Mouse (Mus musculus) cerebellum, adult 2 months (tissue): ENCODE measurements around the gene 4930432K21Rik.

Experiments
- CTCF ChIP-seq: fragments of 200-500 bp; IDR thresholded peaks from 2 replicates; pipeline ENCODE4 v1.5.1; 2011; ENCODE audit warnings: low read depth, mild to moderate bottlenecking, control low read depth, low read length, moderate library complexity, borderline replicate concordance; ENCODE audit not compliant: insufficient read depth
- POLR2A ChIP-seq: fragments of 200-500 bp; IDR thresholded peaks from 2 replicates; pipeline ENCODE4 v1.6.1; 2011; ENCODE audit warnings: low read length, control low read depth, borderline replicate concordance; ENCODE audit not compliant: insufficient read depth

- TF ChIP-seq POLR2A (no peak), CTCF (no peak)
Observed at GRCm38 (mm10) chr8:84200126-84200555, 52.3 kb downstream of the 4930432K21Rik start.
